Mouse (Mus musculus) hindbrain, embryonic 16.5 days (tissue): ENCODE data around the gene Elovl6. TPM values are rescaled to one million over a fixed set of nuclear protein-coding genes. Genes with fewer than 3 reads are reported as not detected.

Source experiments
- ATAC-seq: fragments of 200-750 bp; cut with Nextera tagmentation; 2 replicates; pipeline ENCODE4 v1.8.0; 2017; ENCODE audit warnings: moderate TSS enrichment, moderate library complexity
- H3K27ac ChIP-seq: fragments of 300-500 bp; sonication (generic); 2 replicates; pipeline ENCODE4 v1.5.1; 2014; ENCODE audit warnings: low read depth, mild to moderate bottlenecking, control low read depth, low read length, moderate library complexity
- H3K27me3 ChIP-seq: fragments of 300-500 bp; sonication (generic); replicated peaks from 2 replicates; pipeline ENCODE4 v1.6.1; 2014; ENCODE audit warnings: low read length; ENCODE audit not compliant: control insufficient read depth, insufficient read depth
- H3K36me3 ChIP-seq: fragments of 300-500 bp; sonication (generic); 2 replicates; pipeline ENCODE4 v1.6.1; 2014; ENCODE audit warnings: mild to moderate bottlenecking, low read length, moderate library complexity, mixed read lengths; ENCODE audit not compliant: control insufficient read depth, insufficient read depth
- H3K4me1 ChIP-seq: fragments of 300-500 bp; sonication (generic); 2 replicates; pipeline ENCODE4 v1.6.1; 2014; ENCODE audit warnings: low read depth, low read length; ENCODE audit not compliant: control insufficient read depth, insufficient read depth
- H3K4me2 ChIP-seq: fragments of 300-500 bp; sonication (generic); 2 replicates; pipeline ENCODE4 v1.6.1; 2014; ENCODE audit warnings: mild to moderate bottlenecking, low read length, control low read depth, moderate library complexity
- H3K4me3 ChIP-seq: fragments of 300-500 bp; sonication (generic); 2 replicates; pipeline ENCODE4 v1.5.1; 2014; ENCODE audit warnings: mild to moderate bottlenecking, low read length, control low read depth, moderate library complexity
- H3K9ac ChIP-seq: fragments of 300-500 bp; sonication (generic); 2 replicates; pipeline ENCODE4 v1.6.1; 2014; ENCODE audit warnings: low read depth, mild to moderate bottlenecking, control low read depth, low read length, moderate library complexity
- H3K9me3 ChIP-seq: fragments of 300-500 bp; sonication (generic); 2 replicates; pipeline ENCODE4 v1.6.1; 2014; ENCODE audit warnings: mild to moderate bottlenecking, low read length, moderate library complexity; ENCODE audit not compliant: control insufficient read depth
- WGBS: fragments of 180-500 bp; shearing (Covaris S2); extraction: QIAGEN DNeasy Blood & Tissue Kit; methylation state at CpG from one replicate; pipeline ENCODE4 v1.1.7; 2014; 5-methylcytosine and 5-hydroxymethylcytosine counted together
- polyA plus RNA-seq: library from polyadenylated mRNA; unstranded; fragments of >200 nt; fragmentation: Nextera tagmentation; extraction: Ambion mirVana; gene quantifications from 2 replicates; pipeline ENCODE4 v1.2.1, GENCODE M21; 2015

The Elovl6 gene
- polyA plus RNA-seq, 1 experiment from 2014 or later: 44.4 TPM

DNA sequence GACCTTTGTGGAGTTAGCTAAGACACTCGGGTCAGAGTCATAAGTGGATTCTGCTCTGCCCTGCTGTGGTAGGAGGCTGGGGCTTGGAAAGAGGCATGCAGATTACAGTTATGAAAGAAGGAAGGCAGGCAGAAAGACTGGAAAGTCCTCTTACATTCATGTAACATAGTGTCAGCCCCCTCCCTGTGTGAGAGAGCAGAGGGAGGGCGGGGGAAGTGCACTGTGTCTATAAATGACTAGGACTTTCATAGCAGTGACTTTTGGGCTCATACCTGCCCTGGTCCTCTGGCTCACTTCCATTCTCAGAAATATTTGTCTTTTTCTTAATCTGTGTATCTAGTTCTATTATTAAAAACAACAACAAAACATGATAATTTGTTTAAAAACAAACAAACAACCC is 33.9 kb downstream of the Elovl6 start:
- Histone ChIP-seq H3K27ac (no peak overlapping the region), H3K4me2 (no peak overlapping the region), H3K4me1 (no peaks in the 10 kb centered on the region; the same call in 1 of the 2 replicates), H3K4me3 (no peak overlapping the region), H3K9ac (no peak overlapping the region), H3K27me3 (no peaks in the 10 kb centered on the region), H3K9me3 (no peaks in the 10 kb centered on the region), H3K36me3 (no peaks in the 10 kb centered on the region)
- WGBS: 89% methylated on average over 2 of the region's 2 CpGs
- ATAC-seq: no peak

DNA sequence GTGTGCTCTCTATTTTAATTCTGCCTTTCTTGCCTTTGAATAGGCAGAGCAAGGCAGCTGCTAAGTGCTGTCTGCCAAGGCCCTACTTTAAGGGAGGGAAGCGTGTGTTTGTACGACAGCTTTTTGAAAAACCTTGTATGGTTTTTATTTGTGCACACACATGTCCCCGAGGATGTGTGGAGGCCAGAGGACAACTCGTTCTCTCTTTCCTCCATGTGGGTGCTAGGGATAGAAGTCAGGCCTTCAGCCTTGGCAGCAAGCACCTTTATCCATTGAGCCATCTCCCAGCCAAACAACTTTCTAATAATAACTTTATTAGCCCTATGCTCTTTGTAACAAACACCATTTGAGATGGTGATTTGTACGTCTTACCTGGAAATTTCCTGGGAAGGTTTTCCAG is 34.7 kb downstream of the Elovl6 start:
- H3K4me3 ChIP-seq: no peak overlapping the region
- no peak for ATAC-seq
- 76% methylated on average over 5 of the region's 5 CpGs for WGBS

DNA sequence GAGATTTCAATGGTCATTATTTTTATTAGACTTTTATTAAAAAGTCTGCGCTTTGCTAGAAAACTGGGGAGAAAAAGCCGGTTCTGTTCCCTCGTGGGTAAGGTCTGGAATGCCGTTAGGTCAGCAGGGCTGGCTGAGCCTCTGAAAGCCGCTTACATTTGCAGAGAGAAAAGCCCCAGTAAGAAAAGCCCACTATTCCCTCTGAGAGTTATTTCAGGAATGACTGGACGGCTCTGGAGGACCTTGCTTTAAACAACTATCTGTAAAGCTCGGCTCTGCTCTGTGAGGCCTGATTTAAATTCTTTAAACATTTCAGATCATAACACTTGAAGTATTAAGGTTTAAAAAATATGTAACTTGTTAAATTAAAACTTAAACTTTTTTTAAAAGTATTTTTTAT is 36.4 kb downstream of the Elovl6 start:
- no peak overlapping the region for H3K4me2 ChIP-seq
- no peaks in the 10 kb centered on the region for H3K9me3 ChIP-seq
- H3K36me3 ChIP-seq: no peaks in the 10 kb centered on the region
- ATAC-seq: no peak
- H3K9ac ChIP-seq: no peak overlapping the region
- H3K4me1 ChIP-seq: peaks cover 3% of the 10 kb centered on the region
- H3K4me3 ChIP-seq: no peak overlapping the region
- WGBS: 58% methylated on average over 7 of the region's 7 CpGs
- no peaks in the 10 kb centered on the region for H3K27me3 ChIP-seq
- no peak overlapping the region; the same call in 1 of the 2 replicates for H3K27ac ChIP-seq

More for the DNA sequence above, 34.7 kb downstream of the Elovl6 start:
- Histone ChIP-seq H3K4me2 (no peak overlapping the region), H3K9ac (no peak overlapping the region), H3K9me3 (no peaks in the 10 kb centered on the region), H3K4me1 (no peaks in the 10 kb centered on the region; the same call in 1 of the 2 replicates), H3K36me3 (no peaks in the 10 kb centered on the region), H3K27ac (no peak overlapping the region), H3K27me3 (no peaks in the 10 kb centered on the region)

DNA sequence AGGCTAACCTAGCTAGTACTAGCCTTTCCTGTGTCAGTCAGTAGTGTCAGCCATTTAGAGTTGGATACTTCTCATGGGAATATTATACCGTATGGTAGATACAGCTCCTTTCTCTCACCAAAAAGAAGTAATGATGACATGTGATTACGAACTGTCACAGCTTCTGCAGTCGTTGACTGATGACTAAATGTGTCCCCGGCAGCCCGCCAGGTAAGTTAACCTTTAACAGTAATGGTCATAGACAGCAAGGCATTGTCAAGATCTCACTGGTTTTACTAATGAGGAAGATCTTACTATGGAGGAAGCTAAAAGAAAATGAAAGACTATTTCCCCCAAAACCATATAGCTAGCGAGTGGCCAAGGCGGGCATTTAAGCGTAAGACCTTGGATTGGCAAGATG is 38.8 kb downstream of the Elovl6 start:
- H3K27ac ChIP-seq: no peak overlapping the region
- no peaks in the 10 kb centered on the region for H3K9me3 ChIP-seq
- no peak overlapping the region for H3K4me2 ChIP-seq
- WGBS: 94% methylated on average over 8 of the region's 8 CpGs
- H3K4me3 ChIP-seq: no peak overlapping the region
- peaks cover 4% of the 10 kb centered on the region for H3K4me1 ChIP-seq
- ATAC-seq: no peak
- H3K27me3 ChIP-seq: no peaks in the 10 kb centered on the region
- no peaks in the 10 kb centered on the region; the same call in 1 of the 2 replicates for H3K36me3 ChIP-seq
- no peak overlapping the region for H3K9ac ChIP-seq

DNA sequence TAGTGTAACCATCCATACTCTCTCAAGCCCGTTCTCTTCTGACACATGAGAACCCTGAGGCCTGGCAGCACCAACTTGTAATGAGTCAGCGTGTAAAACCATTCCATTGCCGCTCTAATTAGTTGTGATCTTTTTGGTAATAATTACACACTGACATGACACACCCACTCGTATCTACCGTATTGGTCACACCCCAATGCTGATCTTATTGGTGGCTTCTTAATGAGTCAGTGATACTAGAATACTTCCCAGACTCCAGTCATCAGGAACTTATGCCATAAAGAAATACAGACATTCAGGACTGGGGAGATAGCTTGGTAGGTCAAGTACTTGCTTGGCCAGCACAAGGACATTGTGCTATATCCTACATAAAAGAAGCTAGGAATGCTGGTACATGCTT is 39.5 kb downstream of the Elovl6 start:
- peaks cover 4% of the 10 kb centered on the region for H3K4me1 ChIP-seq
- H3K4me3 ChIP-seq: no peak overlapping the region
- H3K36me3 ChIP-seq: peaks cover 2% of the 10 kb centered on the region; the same call in 1 of the 2 replicates
- H3K27me3 ChIP-seq: no peaks in the 10 kb centered on the region
- WGBS: 94% methylated on average over 5 of the region's 5 CpGs
- H3K4me2 ChIP-seq: no peak overlapping the region
- no peak overlapping the region for H3K27ac ChIP-seq
- no peak for ATAC-seq
- H3K9ac ChIP-seq: no peak overlapping the region
- no peaks in the 10 kb centered on the region for H3K9me3 ChIP-seq

DNA sequence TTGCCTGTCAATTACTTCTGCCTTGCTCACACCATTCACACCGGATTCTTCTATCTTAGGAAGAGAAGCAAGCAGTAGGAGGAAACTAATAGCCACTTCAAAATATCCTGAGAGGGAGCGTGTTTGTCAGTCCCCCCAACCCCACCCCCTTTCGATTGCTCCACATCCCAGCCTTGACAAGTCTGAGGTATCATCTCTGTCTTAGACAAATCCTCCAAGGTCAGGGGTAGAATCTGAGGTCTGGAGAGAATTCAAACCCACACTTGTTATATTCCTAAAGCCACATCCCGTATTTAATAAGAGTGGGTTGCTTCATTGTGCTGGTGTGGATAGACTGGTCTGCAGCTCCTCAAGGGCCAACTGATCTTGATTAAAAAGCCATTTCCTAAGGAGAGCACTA is 40.8 kb downstream of the Elovl6 start:
- Histone ChIP-seq H3K4me3 (no peak overlapping the region), H3K27ac (no peak overlapping the region), H3K36me3 (peaks cover 3% of the 10 kb centered on the region; the same call in 1 of the 2 replicates), H3K9ac (no peak overlapping the region), H3K9me3 (no peaks in the 10 kb centered on the region), H3K4me1 (peaks cover 4% of the 10 kb centered on the region; the same call in 1 of the 2 replicates), H3K4me2 (no peak overlapping the region), H3K27me3 (no peaks in the 10 kb centered on the region)
- WGBS: 66% methylated on average over 4 of the region's 4 CpGs
- no peak for ATAC-seq

DNA sequence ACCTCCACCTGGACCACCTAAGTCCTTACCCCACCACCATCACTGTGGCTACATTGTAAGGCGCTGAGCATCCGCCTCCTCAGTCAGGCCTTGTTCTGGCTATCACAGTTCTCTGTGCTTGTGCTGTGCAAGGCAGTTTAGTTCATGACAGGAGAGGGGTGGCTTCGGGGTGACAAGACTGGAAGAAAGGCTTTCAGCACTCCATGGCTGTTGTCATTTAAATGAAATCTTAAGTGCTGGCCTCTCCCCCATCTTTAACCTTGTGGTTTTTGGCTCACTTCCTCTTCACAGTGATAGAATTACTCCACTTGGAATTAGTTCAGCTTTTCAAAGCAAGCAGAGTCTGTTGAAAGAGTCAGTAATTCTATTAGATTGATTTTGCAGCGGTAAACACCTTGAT is 41.5 kb downstream of the Elovl6 start:
- Histone ChIP-seq H3K9me3 (no peaks in the 10 kb centered on the region), H3K27ac (no peak overlapping the region)
- ATAC-seq: no peak

DNA sequence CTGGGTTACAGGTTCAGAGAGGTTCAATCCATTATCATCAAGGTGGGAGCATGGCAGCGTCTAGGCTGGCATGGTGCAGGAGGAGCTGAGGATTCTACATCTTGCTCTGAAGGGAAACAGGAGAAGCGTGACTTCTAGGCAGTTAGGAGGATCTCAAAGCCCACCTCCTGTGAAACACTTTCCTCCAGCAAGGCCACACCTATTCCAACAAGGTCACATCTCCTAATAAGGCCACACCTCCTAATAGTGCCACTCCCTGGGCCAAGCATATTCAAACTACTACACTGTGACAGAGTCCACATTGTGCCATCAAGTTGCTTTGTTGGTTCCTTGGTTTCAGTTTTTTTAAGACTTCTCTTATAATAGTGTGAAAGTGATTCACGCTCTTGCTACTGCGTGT is 42.9 kb downstream of the Elovl6 start:
- 97% methylated on average over 4 of the region's 4 CpGs for WGBS
- peaks cover 3% of the 10 kb centered on the region; the same call in 1 of the 2 replicates for H3K36me3 ChIP-seq
- no peak overlapping the region for H3K27ac ChIP-seq

More for the DNA sequence above, 41.5 kb downstream of the Elovl6 start:
- Histone ChIP-seq H3K27me3 (no peaks in the 10 kb centered on the region), H3K4me3 (no peak overlapping the region), H3K4me1 (peaks cover 4% of the 10 kb centered on the region; the same call in 1 of the 2 replicates), H3K9ac (no peak overlapping the region), H3K36me3 (peaks cover 3% of the 10 kb centered on the region; the same call in 1 of the 2 replicates), H3K4me2 (no peak overlapping the region)
- 77% methylated on average over 4 of the region's 4 CpGs for WGBS

DNA sequence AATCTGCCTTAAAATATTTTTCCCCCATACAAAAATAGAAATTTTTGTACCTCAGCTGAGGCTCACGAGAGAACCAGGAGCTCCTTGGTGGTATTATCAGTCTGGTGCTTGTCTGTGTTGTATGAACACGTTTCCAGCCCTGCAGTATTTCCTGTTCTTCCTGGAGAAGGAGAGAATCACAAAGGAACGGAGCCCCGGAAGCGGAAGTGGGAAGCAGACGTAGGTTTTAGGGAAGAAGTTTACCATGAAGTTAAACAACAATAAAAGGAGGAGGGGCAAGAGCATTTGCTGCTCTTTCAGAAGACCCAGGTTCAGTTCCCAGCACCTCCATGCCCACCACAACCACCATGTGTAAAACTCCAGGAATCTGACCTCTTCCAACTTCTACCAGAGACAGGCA is 44.4 kb downstream of the Elovl6 start:
- WGBS: 95% methylated on average over 6 of the region's 6 CpGs
- no peak overlapping the region for H3K9ac ChIP-seq
- peaks cover 4% of the 10 kb centered on the region; the same call in 1 of the 2 replicates for H3K4me1 ChIP-seq
- no peak overlapping the region for H3K4me3 ChIP-seq
- no peak overlapping the region for H3K4me2 ChIP-seq
- H3K36me3 ChIP-seq: peaks cover 3% of the 10 kb centered on the region; the same call in 1 of the 2 replicates
- H3K9me3 ChIP-seq: no peaks in the 10 kb centered on the region
- no peaks in the 10 kb centered on the region for H3K27me3 ChIP-seq
- H3K27ac ChIP-seq: no peak overlapping the region
- no peak for ATAC-seq

More for the DNA sequence above, 42.9 kb downstream of the Elovl6 start:
- Histone ChIP-seq H3K9ac (no peak overlapping the region), H3K4me3 (no peak overlapping the region), H3K27me3 (no peaks in the 10 kb centered on the region), H3K9me3 (no peaks in the 10 kb centered on the region), H3K4me2 (no peak overlapping the region), H3K4me1 (peaks cover 4% of the 10 kb centered on the region; the same call in 1 of the 2 replicates)
- ATAC-seq: no peak
